Mouse (Mus musculus): ENCODE measurements around the gene Olfr1432.
"Not testable (repeated sequence)": the region's sequence is repeated elsewhere in the genome, so short reads cannot be mapped to it uniquely, and the experiment has no call there.

The Olfr1432 gene

DNA sequence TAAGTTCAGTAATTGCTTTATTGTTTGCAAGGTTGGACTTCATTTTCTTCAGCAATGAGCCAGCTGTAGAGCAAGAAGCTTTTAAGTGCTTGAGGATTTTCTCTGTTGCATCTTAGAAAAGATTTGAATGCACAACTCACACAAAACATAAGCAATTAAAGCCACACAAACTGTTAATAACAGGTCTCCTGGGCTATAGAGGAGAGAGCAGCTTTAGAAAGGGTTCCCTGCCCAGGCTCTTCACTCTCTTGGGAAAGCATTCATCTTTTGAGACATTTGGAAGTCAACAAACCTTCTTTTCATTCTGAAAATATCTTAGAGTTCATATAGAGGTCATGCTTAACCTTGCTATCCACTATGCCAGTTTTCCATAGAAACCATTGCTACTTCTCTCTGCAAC is at the start of gene Olfr1432:
Gene Olfr1432, minus strand, starts transcription at position 101 of the 400 bp plus-strand sequence.
- DNase-seq, result not testable (repeated sequence)

DNA sequence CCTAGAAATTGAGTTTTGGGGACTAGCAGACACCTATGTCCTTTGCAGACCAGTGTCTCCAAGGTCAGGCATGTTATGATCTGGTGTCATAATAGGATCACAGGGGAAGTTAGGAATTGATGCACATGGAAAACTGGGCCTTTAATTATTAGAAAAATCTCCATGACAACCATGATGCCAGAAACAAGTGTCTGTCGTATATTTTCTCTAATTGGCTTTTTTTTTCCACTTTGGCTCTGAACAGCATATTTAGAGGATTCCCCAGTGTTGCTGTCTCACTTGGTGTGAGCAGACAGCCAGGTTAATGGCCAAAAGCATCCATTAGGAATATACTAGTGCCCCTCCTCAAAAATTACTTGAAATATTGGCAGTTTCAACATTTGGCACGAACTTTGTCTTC is 47.2 kb upstream of the Olfr1432 start, which contains the start of gene Olfr1434:
Gene Olfr1434, plus strand, starts transcription at position 301 of the 400 bp plus-strand sequence.
- DNase-seq, result no peak

DNA sequence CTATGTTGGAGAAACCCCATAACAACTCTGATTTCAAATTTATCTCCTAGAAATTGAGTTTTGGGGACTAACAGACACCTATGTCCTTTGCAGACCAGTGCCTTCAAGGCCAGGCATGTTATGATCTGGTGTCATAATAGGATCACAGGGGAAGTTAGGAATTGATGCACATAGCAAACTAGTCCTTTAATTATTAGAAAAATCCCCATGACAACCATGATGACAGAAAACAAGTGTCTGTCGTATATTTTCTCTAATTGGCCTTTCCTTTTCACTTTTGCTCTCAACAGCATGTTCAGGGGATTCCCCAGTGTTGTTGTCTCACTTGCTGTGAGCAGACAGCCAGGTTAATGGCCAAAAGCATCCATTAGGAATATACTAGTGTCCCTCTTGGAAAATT is 28.3 kb upstream of the Olfr1432 start, which contains the start of gene Olfr235:
Gene Olfr235, plus strand, starts transcription at position 301 of the 400 bp plus-strand sequence.
- DNase-seq, result no peak

DNA sequence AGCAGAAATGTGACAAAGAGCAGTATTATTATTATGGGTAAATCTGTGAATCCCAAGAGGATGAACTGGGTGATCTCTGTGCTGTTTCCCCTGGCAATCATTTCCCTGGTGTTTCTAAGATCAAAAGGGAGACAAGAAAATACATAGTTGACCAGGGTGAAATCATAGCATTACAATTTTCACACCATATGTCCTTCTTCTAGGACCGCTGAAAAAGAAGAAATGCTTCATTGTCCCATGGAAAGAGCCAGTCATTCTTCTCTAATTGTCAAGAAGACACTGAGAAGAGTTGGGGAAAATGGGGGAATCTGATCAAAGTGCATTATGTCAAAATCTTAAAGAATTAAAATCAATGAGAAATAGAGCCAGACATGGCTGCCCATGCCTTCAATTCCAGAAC is 9.2 kb upstream of the Olfr1432 start, which contains the start of gene Olfr262:
Gene Olfr262, minus strand, starts transcription at position 101 of the 400 bp plus-strand sequence.
- DNase-seq, result no peak

DNA sequence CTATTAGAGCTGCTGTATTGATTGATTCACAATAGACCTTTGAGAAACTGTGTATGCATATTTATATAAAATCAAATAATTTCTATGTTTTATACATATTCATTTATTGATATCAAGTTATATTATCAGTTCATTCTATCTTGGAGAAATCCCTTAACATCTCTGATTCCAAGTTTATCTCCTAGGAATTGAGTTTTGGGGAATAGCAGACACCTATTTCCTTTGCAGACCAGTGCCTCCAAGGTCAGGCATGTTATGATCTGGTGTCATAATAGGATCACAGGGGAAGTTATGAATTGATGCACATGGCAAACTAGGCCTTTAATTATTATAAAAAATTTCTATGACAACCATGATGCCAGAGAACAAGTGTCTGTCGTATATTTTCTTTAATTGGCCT is 32.1 kb downstream of the Olfr1432 start, which contains the start of gene Olfr1431:
Gene Olfr1431, plus strand, starts transcription at position 301 of the 400 bp plus-strand sequence.
- no peak for DNase-seq

GRCm38 (mm10) chr19:12199076-12199475 is 33.3 kb downstream of the Olfr1432 start:
- not testable (repeated sequence) for DNase-seq
